In the genomic region with DNA sequence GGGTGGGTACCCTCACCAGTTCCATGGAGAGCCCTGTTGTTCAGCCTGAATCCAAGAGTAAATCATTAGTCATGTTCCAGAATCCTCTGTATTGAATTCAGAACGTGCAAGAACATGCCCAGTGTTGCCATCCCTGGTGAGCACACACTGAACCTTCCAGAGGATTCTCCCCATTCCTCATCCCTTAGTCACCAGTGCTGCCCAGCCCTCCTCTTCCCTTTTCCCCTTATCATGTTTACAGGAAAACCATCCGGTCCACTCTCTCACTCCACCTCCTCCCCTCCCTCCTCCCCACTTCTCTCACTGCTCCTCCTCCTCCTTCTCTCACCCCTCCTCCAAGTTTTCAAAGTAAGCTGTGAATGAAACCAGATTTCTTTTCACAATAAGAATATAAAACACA, we compare ENCODE assay signal across 11 mouse cellular contexts. TPM values are rescaled to one million over a fixed set of nuclear protein-coding genes. Genes with fewer than 3 reads are reported as not detected.
DNase-seq lines count a peak whose midpoint lies in the region; ATAC-seq and TF ChIP-seq lines count a peak whose summit lies in the region.
"Had no signal": no experiment of that assay in that cellular context is flagged by ENCODE, and none has a peak within 500 bp of the region (broad histone marks: within the 10 kb centered on the region; RNA-seq: fewer than 3 reads in every experiment).

No protein-coding gene starts in this region.

- no peak overlapping the region for H3K9ac ChIP-seq in intestine, embryonic 14.5 days (ENCODE audit: low read length)
- no peak overlapping the region for H3K9ac ChIP-seq in intestine, postnatal 0 days (ENCODE audit: low read depth, low read length)
- H3K9ac ChIP-seq: hindbrain, embryonic 15.5 days; neural tube, embryonic 15.5 days had no signal

- H3K27ac ChIP-seq in intestine, embryonic 14.5 days (ENCODE audit: low read depth): no peak overlapping the region
- H3K27ac ChIP-seq in intestine, postnatal 0 days (ENCODE audit: low read depth, low read length): no peak overlapping the region
- H3K27ac ChIP-seq: hindbrain, embryonic 15.5 days; neural tube, embryonic 15.5 days had no signal

- WGBS in intestine, embryonic 14.5 days: 10% methylated on average over 2 of the region's 2 CpGs
- WGBS in intestine, postnatal 0 days: 28% methylated on average over 2 of the region's 2 CpGs

- H3K4me2 ChIP-seq in intestine, embryonic 14.5 days (ENCODE audit: low read length): no peak overlapping the region
- no peak overlapping the region for H3K4me2 ChIP-seq in intestine, postnatal 0 days (replicated peaks; ENCODE audit: low read depth)
- H3K4me2 ChIP-seq: hindbrain, embryonic 15.5 days; neural tube, embryonic 15.5 days had no signal

- no peak overlapping the region for H3K4me3 ChIP-seq in intestine, embryonic 14.5 days (ENCODE audit: low read depth, low read length)
- no peak overlapping the region for H3K4me3 ChIP-seq in intestine, postnatal 0 days (ENCODE audit: low read depth, low read length)
- H3K4me3 ChIP-seq: hindbrain, embryonic 15.5 days; neural tube, embryonic 15.5 days had no signal

- ATAC-seq in intestine, embryonic 14.5 days (replicated peaks; ENCODE audit: low FRiP score, low TSS enrichment, low read depth): 0 out of 2 replicates have a peak, but pooled peaks have one; percentile 40
- no peak for ATAC-seq in intestine, postnatal 0 days

- no peaks in the 10 kb centered on the region for H3K27me3 ChIP-seq in intestine, embryonic 14.5 days (replicated peaks; ENCODE audit: control insufficient read depth, insufficient read depth, low read length)
- no peaks in the 10 kb centered on the region for H3K27me3 ChIP-seq in intestine, postnatal 0 days (replicated peaks; ENCODE audit: control insufficient read depth, insufficient read depth, low read length)
- H3K27me3 ChIP-seq: hindbrain, embryonic 15.5 days; neural tube, embryonic 15.5 days had no signal

- TF ChIP-seq CTCF in intestine, postnatal 0 days (IDR thresholded peaks at IDR 0.05; ENCODE audit: low read depth): no peak

- peaks cover 3% of the 10 kb centered on the region; the same call in 1 of the 2 replicates for H3K4me1 ChIP-seq in intestine, embryonic 14.5 days (replicated peaks; ENCODE audit: control insufficient read depth, insufficient read depth, low read length)
- no peaks in the 10 kb centered on the region for H3K4me1 ChIP-seq in intestine, postnatal 0 days (replicated peaks; ENCODE audit: control insufficient read depth, insufficient read depth, low read length)
- H3K4me1 ChIP-seq: hindbrain, embryonic 15.5 days; neural tube, embryonic 15.5 days had no signal

- H3K36me3 ChIP-seq in intestine, embryonic 14.5 days (ENCODE audit: control insufficient read depth, insufficient read depth, low read length): no peaks in the 10 kb centered on the region
- no peaks in the 10 kb centered on the region for H3K36me3 ChIP-seq in intestine, postnatal 0 days (ENCODE audit: control insufficient read depth, insufficient read depth)
- H3K36me3 ChIP-seq: hindbrain, embryonic 15.5 days; neural tube, embryonic 15.5 days had no signal

- intact Hi-C loops in left cerebral cortex, postnatal 25 days (cut with DNase I): no loop called here

- DNase-seq in intestine, embryonic 14.5 days (ENCODE audit: low spot score): peak; percentile 46
- peak; percentile 69 for DNase-seq in urinary bladder, postnatal 14 days (ENCODE audit: low spot score)
- DNase-seq in urinary bladder, postnatal 25 days (ENCODE audit: low spot score): no peak
- peak; percentile 46 for DNase-seq in lung, postnatal 25 days (ENCODE audit: low spot score)
- no peak for DNase-seq in cerebellum, adult 9-11 months
- no peak for DNase-seq in left cerebral cortex, postnatal 25 days (ENCODE audit: low spot score in 2 of 2)
- DNase-seq: kidney, adult 8-10 months; thymus, postnatal 14 days had no signal

- H3K9me3 ChIP-seq in intestine, embryonic 14.5 days (ENCODE audit: control insufficient read depth, low read length): no peaks in the 10 kb centered on the region
- H3K9me3 ChIP-seq in intestine, postnatal 0 days (ENCODE audit: control insufficient read depth): no peaks in the 10 kb centered on the region
- H3K9me3 ChIP-seq: hindbrain, embryonic 15.5 days; neural tube, embryonic 15.5 days had no signal

RNA-seq across cellular contexts. Expression of gene Tgfa, which starts 14.4 kb away (rescaled TPM):
- 6.8 and 7.3 TPM in 2 replicates for polyA plus RNA-seq in intestine, embryonic 14.5 days (2014; fragmentation: Nextera tagmentation; extraction: Ambion mirVana)
- polyA plus RNA-seq in intestine, postnatal 0 days (2015; fragmentation: Nextera tagmentation; extraction: Ambion mirVana): 7.5 and 8.4 TPM in 2 replicates
- total RNA-seq in left cerebral cortex, postnatal 25 days (2021): 10 to 100 TPM; 13.8 to 22.5 TPM

Comparison
In these comparisons a context has a peak if more than half of its experiments do, and no peak if none do; other contexts are left out.
1. DNase-seq: peak in intestine, embryonic 14.5 days (single experiment), urinary bladder, postnatal 14 days (single experiment) and lung, postnatal 25 days (single experiment); none in urinary bladder, postnatal 25 days (single experiment), cerebellum, adult 9-11 months (single experiment) and left cerebral cortex, postnatal 25 days (0 of 2).